Mouse (Mus musculus): ENCODE results near the gene Cog6. TPM values are rescaled to one million over a fixed set of nuclear protein-coding genes. Genes with fewer than 3 reads are reported as not detected.

Gene Cog6
- polyA plus RNA-seq (2012), result 25.3 and 28.3 TPM in 2 replicates

GRCm38 (mm10) chr3:53016436-53017340 lies at the start of gene Cog6:
Gene Cog6 (minus strand): TSS chr3:53017237.

GRCm38 (mm10) chr3:53041411-53042239 lies 24.6 kb upstream of the Cog6 start, which contains the start of gene Lhfp:
Gene Lhfp (plus strand): TSS chr3:53041528.

Other genes starting within 250 kb of the Cog6 start
- 0.28 and 0.82 TPM in 2 replicates for gene Lhfp, start 24.3 kb upstream of the Cog6 start, polyA plus RNA-seq (2012)

All from megakaryocyte-erythroid progenitor cell, adult 5 weeks (primary cell).